Mouse (Mus musculus): ENCODE measurements around the gene Arl3. TPM values are rescaled to one million over a fixed set of nuclear protein-coding genes. Genes with fewer than 3 reads are reported as not detected.

Arl3 gene
- polyA plus RNA-seq, 1 experiment = 81.9 TPM

DNA sequence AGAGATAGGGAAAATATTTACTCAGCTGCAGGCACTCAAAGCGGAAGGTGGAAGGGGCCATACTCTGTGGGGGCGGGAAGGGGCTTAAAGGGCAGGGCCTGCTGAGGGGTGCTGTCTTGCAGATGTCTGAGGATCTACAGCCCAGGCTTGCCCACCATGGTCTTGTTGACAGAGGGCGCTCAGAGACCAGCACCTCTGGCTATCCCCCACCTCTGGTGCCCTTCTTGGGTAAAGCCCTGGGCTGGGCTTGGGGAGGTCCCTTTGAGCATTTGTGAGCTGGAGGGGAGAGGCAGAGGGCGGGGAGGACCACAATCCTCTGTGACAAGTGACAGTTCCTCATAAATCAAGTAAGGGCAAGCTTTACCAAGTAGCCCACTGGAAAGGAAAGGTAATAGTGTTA, 39.9 kb downstream of the Arl3 start:
- Histone ChIP-seq H3K79me2 (ENCODE audit: control insufficient read depth, insufficient read depth) (no peaks in the 10 kb centered on the region), H3K27me3 (ENCODE audit: control insufficient read depth, insufficient read depth, insufficient read length) (no peaks in the 10 kb centered on the region)

DNA sequence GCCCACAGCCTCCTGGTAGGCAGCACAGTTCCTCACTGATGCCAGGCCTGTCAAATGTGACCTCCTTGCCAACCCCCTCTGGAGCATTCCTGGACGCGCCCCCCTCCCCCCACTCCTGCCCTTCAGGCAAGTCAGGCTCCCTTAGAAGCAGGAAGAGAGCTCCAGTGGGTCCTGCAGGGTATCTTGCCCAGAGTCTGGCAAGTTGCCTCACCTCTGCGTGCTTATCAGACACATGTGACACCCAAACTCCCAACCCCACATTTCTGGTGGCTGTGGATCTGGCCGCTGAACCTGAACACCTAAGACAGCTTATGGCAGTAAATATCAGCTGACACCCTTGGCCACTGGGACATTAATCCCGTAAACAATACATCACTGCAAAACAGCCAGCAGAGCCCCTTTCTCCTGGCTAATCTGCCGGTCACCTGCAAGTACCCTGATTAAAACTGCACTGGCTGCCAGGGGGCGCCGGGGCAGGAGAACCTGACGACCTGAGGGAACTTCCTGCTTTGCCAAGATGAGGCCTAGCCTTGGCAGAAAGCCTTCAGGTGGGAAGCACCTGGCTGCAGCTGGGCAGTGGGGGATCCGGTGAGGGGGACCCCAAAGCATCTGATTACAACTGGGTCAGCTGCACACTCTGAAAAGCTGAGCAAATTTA, 40.8 kb downstream of the Arl3 start:
- H3ac ChIP-seq (ENCODE audit: control insufficient read depth, insufficient read length) = no peak overlapping the region
- TF ChIP-seq CEBPB (IDR thresholded peaks at IDR 0.05; ENCODE audit: insufficient read depth, poor library complexity, severe bottlenecking) = no peak
- no peak for TF ChIP-seq TCF3 (IDR thresholded peaks at IDR 0.05; ENCODE audit: insufficient read length, low read depth)
- no peak for TF ChIP-seq MAX (IDR thresholded peaks at IDR 0.05; ENCODE audit: low read depth)
- no peak for TF ChIP-seq TCF12 (IDR thresholded peaks at IDR 0.05; ENCODE audit: insufficient read depth, poor library complexity, severe bottlenecking)
- TF ChIP-seq MYOG (IDR thresholded peaks at IDR 0.05; ENCODE audit: control insufficient read depth in 1 of 3, insufficient read depth in 1 of 3, insufficient read length in 2 of 3, low read depth in 2 of 3) = no peak
- no peak for TF ChIP-seq SRF (IDR thresholded peaks at IDR 0.05; ENCODE audit: control insufficient read depth, insufficient read length, low read depth)
- TF ChIP-seq MYOD1 (IDR thresholded peaks at IDR 0.05; ENCODE audit: control insufficient read depth in 1 of 3, insufficient read length in 2 of 3, low read depth in 2 of 3) = no peak
- no peak for TF ChIP-seq REST (IDR thresholded peaks at IDR 0.05; ENCODE audit: insufficient read depth, insufficient read length)
- TF ChIP-seq USF1 (IDR thresholded peaks at IDR 0.05; ENCODE audit: low read depth) = no peak
- no peak for TF ChIP-seq E2F4 (IDR thresholded peaks at IDR 0.05; ENCODE audit: insufficient read depth)
- TF ChIP-seq POLR2AphosphoS2 (IDR thresholded peaks at IDR 0.05; ENCODE audit: insufficient read length, low read depth) = no peak
- TF ChIP-seq POLR2A (IDR thresholded peaks at IDR 0.05; ENCODE audit: insufficient read length, low read depth) = no peak
- no peaks in the 10 kb centered on the region for H3K36me3 ChIP-seq (ENCODE audit: control insufficient read depth, insufficient read depth)
- no peaks in the 10 kb centered on the region for H3K79me2 ChIP-seq (ENCODE audit: control insufficient read depth, insufficient read depth)
- no peaks in the 10 kb centered on the region for H3K27me3 ChIP-seq (ENCODE audit: control insufficient read depth, insufficient read depth, insufficient read length)
- H3K4me2 ChIP-seq (ENCODE audit: low read depth) = no peak overlapping the region
- H3K4me3 ChIP-seq = no peak overlapping the region

More for the DNA sequence above, 39.9 kb downstream of the Arl3 start:
- Histone ChIP-seq H3K36me3 (ENCODE audit: control insufficient read depth, insufficient read depth) (no peaks in the 10 kb centered on the region), H3ac (ENCODE audit: control insufficient read depth, insufficient read length) (no peak overlapping the region), H3K4me2 (ENCODE audit: low read depth) (no peak overlapping the region), H3K4me3 (no peak overlapping the region)
- no peak for TF ChIP-seq TCF3 (IDR thresholded peaks at IDR 0.05; ENCODE audit: insufficient read length, low read depth)
- no peak for TF ChIP-seq E2F4 (IDR thresholded peaks at IDR 0.05; ENCODE audit: insufficient read depth)
- TF ChIP-seq POLR2AphosphoS2 (IDR thresholded peaks at IDR 0.05; ENCODE audit: insufficient read length, low read depth) = no peak
- TF ChIP-seq USF1 (IDR thresholded peaks at IDR 0.05; ENCODE audit: low read depth) = no peak
- TF ChIP-seq REST (IDR thresholded peaks at IDR 0.05; ENCODE audit: insufficient read depth, insufficient read length) = no peak
- TF ChIP-seq TCF12 (IDR thresholded peaks at IDR 0.05; ENCODE audit: insufficient read depth, poor library complexity, severe bottlenecking) = no peak
- TF ChIP-seq MAX (IDR thresholded peaks at IDR 0.05; ENCODE audit: low read depth) = no peak
- no peak for TF ChIP-seq CEBPB (IDR thresholded peaks at IDR 0.05; ENCODE audit: insufficient read depth, poor library complexity, severe bottlenecking)
- no peak for TF ChIP-seq POLR2A (IDR thresholded peaks at IDR 0.05; ENCODE audit: insufficient read length, low read depth)
- no peak for TF ChIP-seq MYOD1 (IDR thresholded peaks at IDR 0.05; ENCODE audit: control insufficient read depth in 1 of 3, insufficient read length in 2 of 3, low read depth in 2 of 3)
- TF ChIP-seq MYOG (IDR thresholded peaks at IDR 0.05; ENCODE audit: control insufficient read depth in 1 of 3, insufficient read depth in 1 of 3, insufficient read length in 2 of 3, low read depth in 2 of 3) = no peak
- no peak for TF ChIP-seq SRF (IDR thresholded peaks at IDR 0.05; ENCODE audit: control insufficient read depth, insufficient read length, low read depth)

DNA sequence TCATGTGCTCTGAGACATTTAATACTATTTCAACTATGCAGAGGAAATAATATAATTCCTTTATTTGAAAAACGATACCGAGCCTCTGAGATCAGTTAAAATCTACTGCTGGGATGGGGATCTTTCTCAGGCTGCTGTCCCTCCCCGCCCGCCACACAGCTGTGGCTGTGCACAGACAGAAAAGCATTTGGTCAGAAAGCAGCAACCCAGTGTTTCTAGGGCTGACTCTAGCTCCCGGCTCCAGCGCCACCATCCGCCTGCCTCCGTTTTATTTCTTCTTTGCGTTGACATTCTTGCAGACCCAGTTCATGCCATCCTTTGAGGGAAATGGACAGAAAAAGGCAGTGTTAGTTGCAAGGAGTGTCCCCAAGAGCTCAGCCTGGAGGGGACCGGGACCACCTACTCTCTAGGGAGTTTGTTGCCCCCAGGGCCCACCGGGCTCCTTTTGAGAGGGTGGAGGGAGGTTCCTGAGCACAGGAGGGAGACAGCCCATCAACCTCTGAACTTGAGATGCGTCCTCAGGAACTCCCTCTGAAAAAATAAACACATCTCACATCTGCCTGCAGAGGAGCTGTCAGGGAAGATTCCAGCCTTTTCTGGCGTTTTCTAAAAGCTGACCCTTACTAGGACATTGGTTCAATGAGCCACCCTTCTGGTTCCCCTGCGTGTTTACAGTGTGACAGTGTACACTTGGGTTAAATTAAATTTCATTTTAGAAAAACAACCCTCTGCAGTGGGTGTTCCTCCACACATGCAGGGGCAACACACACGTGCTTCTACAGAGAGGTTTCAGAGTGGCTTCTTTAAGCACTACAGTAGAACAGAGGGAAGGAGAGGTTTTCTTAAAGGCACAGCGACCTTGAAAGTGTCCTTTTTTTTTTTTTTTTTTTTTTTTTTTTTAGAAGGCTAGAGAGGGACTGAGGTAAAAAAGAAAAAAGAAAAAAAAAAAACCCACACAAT, 41.6 kb downstream of the Arl3 start:
- peak overlapping the region; percentile 75 for H3K4me2 ChIP-seq (ENCODE audit: low read depth)

DNA sequence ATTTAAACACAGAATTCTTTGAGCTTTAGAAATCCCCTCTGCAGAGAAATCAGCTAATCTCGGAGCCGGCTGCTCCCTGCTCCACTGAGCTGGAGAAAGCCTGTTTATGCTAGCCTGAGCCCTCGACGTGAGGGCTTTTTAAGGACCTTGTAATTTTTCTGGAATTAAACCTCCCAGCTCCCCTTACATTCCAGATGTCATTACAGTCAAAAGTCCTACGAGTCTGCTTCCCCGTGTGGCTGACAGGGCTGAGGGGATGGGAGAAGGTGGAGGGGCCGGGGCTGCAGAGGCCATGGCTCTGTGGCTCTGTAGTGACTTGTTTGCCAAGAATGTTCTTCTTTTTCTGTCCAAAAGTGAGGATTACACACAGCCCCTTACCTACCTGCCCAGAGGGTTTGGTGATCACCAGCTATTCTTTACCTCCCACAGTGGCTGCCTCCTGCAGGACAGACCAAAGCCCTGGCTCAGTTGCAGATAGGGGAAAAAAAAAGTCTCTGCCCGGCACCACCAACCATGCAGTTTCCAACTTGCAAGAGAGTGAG, 42.5 kb downstream of the Arl3 start:
- Histone ChIP-seq H3K4me3 (no peak overlapping the region), H3K4me2 (ENCODE audit: low read depth) (peak overlapping the region; percentile 86), H3K27me3 (ENCODE audit: control insufficient read depth, insufficient read depth, insufficient read length) (no peaks in the 10 kb centered on the region), H3ac (ENCODE audit: control insufficient read depth, insufficient read length) (no peak overlapping the region), H3K36me3 (ENCODE audit: control insufficient read depth, insufficient read depth) (no peaks in the 10 kb centered on the region), H3K79me2 (ENCODE audit: control insufficient read depth, insufficient read depth) (no peaks in the 10 kb centered on the region)
- TF ChIP-seq CEBPB (IDR thresholded peaks at IDR 0.05; ENCODE audit: insufficient read depth, poor library complexity, severe bottlenecking) (no peak), SRF (IDR thresholded peaks at IDR 0.05; ENCODE audit: control insufficient read depth, insufficient read length, low read depth) (no peak), REST (IDR thresholded peaks at IDR 0.05; ENCODE audit: insufficient read depth, insufficient read length) (no peak), POLR2AphosphoS2 (IDR thresholded peaks at IDR 0.05; ENCODE audit: insufficient read length, low read depth) (no peak), POLR2A (IDR thresholded peaks at IDR 0.05; ENCODE audit: insufficient read length, low read depth) (no peak), TCF12 (IDR thresholded peaks at IDR 0.05; ENCODE audit: insufficient read depth, poor library complexity, severe bottlenecking) (no peak), USF1 (IDR thresholded peaks at IDR 0.05; ENCODE audit: low read depth) (no peak), MYOD1 (IDR thresholded peaks at IDR 0.05; ENCODE audit: control insufficient read depth in 1 of 3, insufficient read length in 2 of 3, low read depth in 2 of 3) (no peak), MAX (IDR thresholded peaks at IDR 0.05; ENCODE audit: low read depth) (no peak), E2F4 (IDR thresholded peaks at IDR 0.05; ENCODE audit: insufficient read depth) (no peak), MYOG (IDR thresholded peaks at IDR 0.05; ENCODE audit: control insufficient read depth in 1 of 3, insufficient read depth in 1 of 3, insufficient read length in 2 of 3, low read depth in 2 of 3) (no peak), TCF3 (IDR thresholded peaks at IDR 0.05; ENCODE audit: insufficient read length, low read depth) (no peak)

More for the DNA sequence above, 41.6 kb downstream of the Arl3 start:
- Histone ChIP-seq H3K27me3 (ENCODE audit: control insufficient read depth, insufficient read depth, insufficient read length) (no peaks in the 10 kb centered on the region), H3ac (ENCODE audit: control insufficient read depth, insufficient read length) (no peak overlapping the region), H3K79me2 (ENCODE audit: control insufficient read depth, insufficient read depth) (no peaks in the 10 kb centered on the region), H3K36me3 (ENCODE audit: control insufficient read depth, insufficient read depth) (no peaks in the 10 kb centered on the region), H3K4me3 (no peak overlapping the region)
- peak in 1 of 3 experiments; percentile 32 for TF ChIP-seq MYOD1 (IDR thresholded peaks at IDR 0.05; ENCODE audit: control insufficient read depth in 1 of 3, insufficient read length in 2 of 3, low read depth in 2 of 3)
- TF ChIP-seq REST (IDR thresholded peaks at IDR 0.05; ENCODE audit: insufficient read depth, insufficient read length) = no peak
- peak in 1 of 3 experiments; percentile 50 for TF ChIP-seq MYOG (IDR thresholded peaks at IDR 0.05; ENCODE audit: control insufficient read depth in 1 of 3, insufficient read depth in 1 of 3, insufficient read length in 2 of 3, low read depth in 2 of 3)

Measured in myocyte (in vitro differentiated cells).